Mouse (Mus musculus): ENCODE measurements at regions not wholly inside any gene's neighbourhood (a gene's known extent, or its start where the extent isn't known, plus 50 kb on each side); places are given as distances from the start of the nearest gene placed in this dataset.

GRCm38 (mm10) chr15:63193617-63194491 is 651.1 kb downstream of the Gsdmc2 start:
- no peak for DNase-seq (ENCODE audit: low spot score in 2 of 2)

DNA sequence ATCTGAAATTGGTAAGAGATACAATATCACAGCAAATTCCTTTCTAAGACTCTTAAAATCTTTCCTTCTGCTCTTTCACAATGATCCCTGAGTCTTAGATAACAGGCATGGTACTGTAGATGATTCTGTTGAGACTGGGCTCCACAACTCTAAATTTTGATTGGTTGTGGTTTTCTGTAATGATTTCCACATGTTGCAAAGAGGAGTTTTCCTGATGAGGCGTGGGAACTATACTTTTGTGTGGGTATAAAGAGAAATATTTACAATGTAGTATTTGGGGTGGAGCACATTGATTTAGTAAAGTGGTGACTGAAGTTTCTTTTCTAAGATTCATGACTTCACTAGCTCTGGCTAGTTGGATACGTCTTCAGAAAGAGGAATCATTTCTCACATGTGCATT is 653.2 kb downstream of the Gsdmc2 start:
- DNase-seq (ENCODE audit: low spot score in 2 of 2) = no peak

DNA sequence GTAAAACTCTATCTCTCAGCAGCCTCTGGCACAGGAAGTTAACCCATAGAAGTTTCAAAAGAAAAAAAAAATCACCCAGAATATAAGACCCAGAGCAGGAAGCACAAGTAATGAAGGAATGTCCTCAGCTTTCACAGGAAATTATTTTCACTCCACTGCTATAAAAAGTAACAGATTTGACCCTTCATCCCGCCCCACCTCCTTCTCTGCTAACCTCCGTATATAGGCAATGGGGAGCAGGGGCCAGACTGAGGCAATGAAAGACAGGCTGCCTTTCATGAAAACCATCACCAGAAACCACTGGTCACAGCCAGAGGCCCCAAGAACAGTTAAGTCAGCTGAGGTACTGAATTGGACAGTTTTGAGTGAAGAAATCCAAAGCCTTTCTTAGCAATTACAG is 654.9 kb downstream of the Gsdmc2 start:
- no peak for DNase-seq (ENCODE audit: low spot score in 2 of 2)

DNA sequence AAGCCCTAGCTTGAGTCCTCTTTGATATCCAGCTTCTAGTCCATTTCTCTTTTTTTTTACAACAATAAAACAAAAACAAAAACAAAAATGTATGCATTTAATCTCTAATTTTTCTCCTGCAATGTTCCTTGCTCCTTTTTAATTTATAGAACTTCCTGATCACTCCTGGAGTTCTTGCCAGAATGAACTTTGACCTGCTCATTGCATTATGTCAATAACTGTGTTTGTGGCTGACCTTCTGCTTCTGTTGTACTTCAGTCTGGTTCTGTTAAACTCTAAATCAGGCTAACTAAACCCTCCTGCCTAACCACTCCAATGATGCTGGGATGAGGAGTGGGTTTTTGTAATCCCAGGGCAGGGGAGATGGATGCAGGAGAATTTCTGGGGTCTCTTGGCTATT is 674.0 kb downstream of the Gsdmc2 start:
- no peak for DNase-seq (ENCODE audit: low spot score in 2 of 2)

DNA sequence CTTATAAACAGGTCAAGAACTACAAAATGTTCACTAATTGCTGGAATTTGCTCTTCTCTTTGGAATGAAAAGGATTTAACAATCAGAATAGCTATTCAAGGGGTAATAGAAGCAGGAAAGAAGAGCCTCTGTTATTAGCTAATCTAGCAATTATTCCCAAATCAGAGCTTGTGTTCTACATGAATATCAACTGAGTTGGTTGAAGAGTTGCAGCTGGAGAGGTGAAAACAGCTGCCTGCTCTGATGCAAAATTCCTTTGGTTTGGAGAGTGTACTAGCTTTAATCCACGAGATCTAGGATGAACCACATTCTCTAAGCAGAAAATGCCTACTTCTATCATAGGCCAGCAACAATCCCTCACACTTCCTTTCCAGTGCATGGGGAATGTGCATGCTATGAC is 674.8 kb downstream of the Gsdmc2 start:
- no peak for DNase-seq (ENCODE audit: low spot score in 2 of 2)

GRCm38 (mm10) chr15:63166411-63166810 is 678.6 kb downstream of the Gsdmc2 start:
- DNase-seq (ENCODE audit: low spot score in 2 of 2) = no peak

- no peak for DNase-seq (ENCODE audit: low spot score in 2 of 2)
Observed at GRCm38 (mm10) chr15:63163550-63164279, 681.3 kb downstream of the Gsdmc2 start.

DNA sequence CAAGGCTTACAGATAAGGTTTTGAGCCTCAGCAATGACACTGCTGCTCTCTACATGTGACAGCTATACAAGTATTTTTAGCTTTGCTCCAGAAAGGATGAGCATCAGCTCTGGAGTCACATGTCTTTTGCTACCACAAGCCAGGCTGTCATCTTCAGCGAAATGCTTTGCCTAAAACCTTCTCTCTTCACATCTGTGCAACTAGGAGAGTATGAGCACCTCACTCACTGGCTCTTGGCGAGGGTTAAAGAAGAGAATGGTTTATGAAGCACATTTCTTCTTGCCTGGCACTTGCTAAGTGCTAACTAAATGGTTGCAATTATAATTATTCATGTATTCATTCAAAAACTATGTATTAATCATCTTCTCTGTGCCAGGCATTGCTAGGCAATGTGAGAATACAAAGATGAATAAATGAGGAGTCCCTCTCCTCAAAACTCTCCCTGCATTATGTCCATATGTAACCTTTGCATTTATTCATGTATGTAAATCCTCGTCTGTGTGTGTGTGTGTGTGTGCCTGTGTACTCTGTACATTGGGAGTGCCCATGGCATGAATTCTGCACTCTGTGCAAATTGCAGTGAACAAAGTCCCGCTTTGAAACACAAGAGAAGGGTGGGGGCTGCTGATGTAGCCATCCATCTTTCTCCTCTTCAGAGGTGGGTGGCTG is 682.0 kb downstream of the Gsdmc2 start:
- no peak for DNase-seq (ENCODE audit: low spot score in 2 of 2)

DNA sequence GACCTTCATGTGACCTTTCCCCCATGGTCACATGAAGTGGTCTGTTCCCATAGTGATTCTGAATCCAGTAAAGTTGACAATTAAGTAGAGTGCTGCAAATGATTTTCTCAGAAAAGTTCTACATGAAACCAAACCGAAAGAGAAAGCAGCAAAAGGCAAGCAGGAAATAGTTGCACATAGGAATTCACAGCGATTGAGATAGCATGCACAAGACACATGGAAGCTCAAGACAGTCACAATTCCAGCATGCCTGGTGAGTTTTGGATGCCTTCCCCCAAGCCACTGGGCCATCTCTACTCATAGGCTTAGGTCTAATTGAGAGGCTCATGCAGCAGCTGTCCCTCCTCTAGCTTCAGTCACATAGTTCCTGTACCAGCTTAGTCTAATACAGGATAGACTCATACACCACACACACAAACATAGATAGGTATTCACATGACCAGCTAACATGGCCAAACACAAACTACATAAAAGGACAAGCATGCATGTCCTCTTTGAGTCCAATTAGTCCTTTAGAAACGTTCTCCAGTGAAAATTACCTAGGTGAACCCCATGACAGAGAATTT is 721.8 kb downstream of the Gsdmc2 start:
- no peak for DNase-seq (ENCODE audit: low spot score in 2 of 2)

DNA sequence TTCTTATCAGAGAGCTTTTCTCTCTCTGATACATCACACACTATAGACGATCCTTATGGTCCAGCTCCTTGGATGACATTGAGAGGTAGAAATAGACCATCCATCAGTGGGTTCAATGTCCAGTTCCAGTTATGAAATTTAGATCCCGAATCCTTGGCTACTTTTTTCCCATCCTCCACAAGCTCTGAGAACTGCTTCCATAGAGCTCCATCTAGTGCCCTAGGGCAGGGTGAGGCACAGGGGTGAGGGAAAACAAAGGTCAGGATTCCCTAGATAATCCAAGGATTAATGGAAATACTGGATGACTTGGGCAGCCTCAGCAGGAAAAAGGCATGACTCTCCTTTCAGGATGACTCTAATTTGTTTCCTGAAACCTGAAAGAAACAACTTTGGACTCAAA is 732.1 kb downstream of the Gsdmc2 start:
- peak in 1 of 2 experiments; percentile 31 for DNase-seq (ENCODE audit: low spot score in 2 of 2)

GRCm38 (mm10) chr15:63100093-63100492 is 744.9 kb downstream of the Gsdmc2 start:
- no peak for DNase-seq (ENCODE audit: low spot score in 2 of 2)

DNA sequence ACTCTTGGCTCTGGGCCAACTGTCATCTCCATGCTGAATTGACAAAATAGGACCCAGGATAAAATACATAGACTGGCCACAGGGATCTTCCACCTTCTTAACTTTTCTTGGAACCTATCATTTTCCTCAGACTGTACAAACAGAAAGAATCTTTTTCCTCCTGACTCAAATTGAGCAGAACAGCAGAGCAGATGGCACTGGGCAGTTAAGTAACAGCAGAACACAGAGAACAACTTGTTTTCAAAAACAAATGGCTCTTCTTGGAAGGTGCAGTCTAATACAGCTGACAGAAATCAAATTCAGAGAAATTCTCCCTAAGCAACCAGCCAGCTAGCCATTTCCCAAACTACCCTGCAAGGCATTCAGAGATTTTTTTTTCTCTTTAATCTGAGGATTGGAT is 763.0 kb downstream of the Gsdmc2 start:
- no peak for DNase-seq (ENCODE audit: low spot score in 2 of 2)

- DNase-seq (ENCODE audit: low spot score in 2 of 2) = no peak
Observed at GRCm38 (mm10) chr15:63079825-63080224, 765.2 kb downstream of the Gsdmc2 start.

DNA sequence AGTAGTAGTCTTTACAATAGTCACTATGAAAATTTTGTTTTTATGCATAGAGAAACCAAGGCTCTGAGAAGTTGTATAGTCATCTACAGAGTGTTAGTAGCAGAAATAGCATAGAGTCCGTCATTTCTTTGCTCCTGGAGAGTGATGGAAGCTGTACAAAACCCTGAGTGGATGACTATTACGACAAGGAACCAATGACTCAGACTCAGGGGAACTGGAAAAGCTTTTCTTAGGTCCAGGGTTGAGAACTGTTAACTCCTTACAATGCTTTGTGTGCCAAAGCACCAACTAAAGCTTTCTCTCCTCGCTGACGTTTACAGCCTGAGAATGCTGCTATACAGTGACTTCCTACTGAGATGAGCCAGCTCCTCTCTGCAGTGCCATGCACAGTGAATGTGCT is 773.1 kb downstream of the Gsdmc2 start:
- DNase-seq (ENCODE audit: low spot score in 2 of 2) = no peak

DNA sequence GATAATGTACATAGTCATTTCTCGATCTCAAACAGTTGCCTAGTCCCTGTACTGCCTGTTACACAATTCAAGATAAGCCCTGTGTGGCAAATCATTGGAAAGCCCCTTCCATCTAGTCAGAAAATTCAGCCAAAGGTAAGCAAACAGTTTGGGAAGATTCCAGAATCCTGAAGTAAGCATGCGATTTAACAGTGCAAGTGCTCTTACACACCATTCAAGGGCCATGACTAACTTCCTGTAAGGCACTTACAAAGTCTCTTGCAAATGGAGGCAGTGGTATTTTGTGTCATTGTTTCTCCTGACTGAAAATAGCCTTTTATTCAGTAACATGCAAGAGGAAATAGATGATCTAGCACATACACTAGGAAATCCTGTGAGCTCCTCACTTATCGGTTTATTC is 777.9 kb downstream of the Gsdmc2 start:
- DNase-seq (ENCODE audit: low spot score in 2 of 2) = no peak

DNA sequence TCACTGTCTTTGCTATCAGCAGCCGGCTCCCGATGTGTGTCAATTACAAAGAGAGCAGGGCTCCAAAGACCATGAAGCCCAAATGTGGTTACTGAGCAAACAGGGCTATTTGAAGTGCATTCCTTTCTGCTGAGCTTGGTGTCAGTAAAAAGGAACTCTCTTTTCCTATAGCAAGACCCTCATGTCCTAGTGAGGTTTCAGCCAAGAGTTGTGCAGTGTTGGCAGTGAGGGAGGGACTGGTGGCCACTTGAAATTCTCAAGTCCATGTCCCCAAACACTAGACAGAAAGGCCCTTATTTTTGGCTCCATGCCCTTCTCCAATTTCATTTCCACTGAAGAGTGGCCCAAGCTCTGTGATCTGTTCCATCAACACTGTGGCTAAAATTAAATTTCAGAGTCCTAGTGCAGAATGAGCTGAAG is 778.9 kb downstream of the Gsdmc2 start:
- no peak for DNase-seq (ENCODE audit: low spot score in 2 of 2)

DNA sequence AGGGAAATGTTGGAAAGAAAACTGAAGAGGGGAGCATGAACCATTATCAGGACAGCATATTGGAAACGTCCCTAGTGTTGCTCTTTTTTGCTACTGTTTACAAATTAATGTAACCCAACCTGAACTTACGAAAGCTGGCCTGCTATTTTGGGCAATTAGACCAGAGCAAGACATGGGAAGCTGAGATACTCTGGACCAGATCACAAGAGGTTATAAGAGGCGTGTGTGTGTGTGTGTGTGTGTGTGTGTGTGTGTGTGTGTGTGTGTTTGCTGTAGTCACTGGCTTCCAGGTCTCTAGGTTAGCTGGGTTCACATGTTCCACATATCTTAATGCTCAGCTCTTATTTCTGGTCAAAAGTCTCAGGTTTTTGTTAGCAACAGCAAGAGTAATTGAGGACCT is 783.1 kb downstream of the Gsdmc2 start:
- DNase-seq (ENCODE audit: low spot score in 2 of 2) = no peak

GRCm38 (mm10) chr15:63060826-63061225 is 784.2 kb downstream of the Gsdmc2 start:
- DNase-seq (ENCODE audit: low spot score in 2 of 2) = no peak

GRCm38 (mm10) chr15:63052570-63053255 is 792.3 kb downstream of the Gsdmc2 start:
- peak in 1 of 2 experiments; percentile 42 for DNase-seq (ENCODE audit: low spot score in 2 of 2)

DNA sequence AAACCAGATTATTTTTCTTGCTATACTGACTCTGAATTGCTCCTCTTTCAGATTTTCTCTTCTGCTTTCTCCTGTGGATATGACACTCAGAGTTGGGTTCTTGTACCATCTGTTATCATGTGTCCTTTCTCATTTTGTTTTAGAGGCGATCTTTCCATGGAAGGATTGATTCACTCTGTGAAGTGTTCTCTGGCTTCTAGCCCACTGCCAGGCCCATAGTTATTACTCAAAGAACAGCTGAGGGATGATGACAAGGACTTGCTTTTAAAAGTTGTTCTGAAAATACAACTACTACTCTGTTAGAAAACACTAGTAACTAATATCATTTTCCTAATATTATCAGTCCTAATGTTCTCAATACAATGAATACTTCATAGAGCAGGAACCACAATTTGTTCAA is 794.9 kb downstream of the Gsdmc2 start:
- DNase-seq (ENCODE audit: low spot score in 2 of 2) = peak in 1 of 2 experiments; percentile 20

DNA sequence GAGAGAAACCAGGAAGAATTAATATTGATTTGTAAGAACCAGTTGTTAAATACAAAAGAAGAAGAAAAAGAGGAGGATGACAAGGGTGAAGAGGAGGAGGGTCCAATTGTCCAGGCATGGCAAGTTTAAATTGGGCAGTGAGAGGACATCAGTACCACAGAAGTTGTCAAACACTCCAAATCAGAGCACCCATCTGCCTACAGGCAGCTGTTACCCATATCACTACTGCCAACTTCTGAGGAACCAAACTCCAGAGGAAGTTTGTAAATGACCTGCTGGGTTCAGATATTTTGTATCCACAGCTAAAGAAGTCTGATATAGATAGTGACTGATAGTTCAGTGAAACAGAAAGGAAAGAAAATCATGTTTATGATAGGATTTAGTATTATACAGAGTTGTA is 802.6 kb downstream of the Gsdmc2 start:
- no peak for DNase-seq (ENCODE audit: low spot score in 2 of 2)
